Mouse (Mus musculus): ENCODE results near the gene Cpa5.

Gene Cpa5

GRCm38 (mm10) chr6:30610710-30611109 lies at the start of gene Cpa5:
Gene Cpa5, plus strand, starts transcription at chr6:30611010.
- DNase-seq (ENCODE audit: low spot score): no peak

- no peak for DNase-seq (ENCODE audit: low spot score)
Observed at GRCm38 (mm10) chr6:30562132-30562531, 48.7 kb upstream of the Cpa5 start.

- DNase-seq (ENCODE audit: low spot score): no peak
Observed at GRCm38 (mm10) chr6:30563575-30563974, 47.2 kb upstream of the Cpa5 start.

GRCm38 (mm10) chr6:30564051-30564450 lies 46.8 kb upstream of the Cpa5 start:
- no peak for DNase-seq (ENCODE audit: low spot score)

- DNase-seq (ENCODE audit: low spot score): no peak
Observed at GRCm38 (mm10) chr6:30568069-30568468, 42.7 kb upstream of the Cpa5 start, which contains the start of gene Cpa4. Gene Cpa4, plus strand, starts transcription at chr6:30568369.

- no peak for DNase-seq (ENCODE audit: low spot score)
Observed at GRCm38 (mm10) chr6:30569331-30569730, 41.5 kb upstream of the Cpa5 start.

GRCm38 (mm10) chr6:30570012-30570411 lies 40.8 kb upstream of the Cpa5 start:
- DNase-seq (ENCODE audit: low spot score): no peak

- DNase-seq (ENCODE audit: low spot score): no peak
Observed at GRCm38 (mm10) chr6:30572456-30573311, 38.1 kb upstream of the Cpa5 start.

- DNase-seq (ENCODE audit: low spot score): no peak
Observed at GRCm38 (mm10) chr6:30573380-30573779, 37.4 kb upstream of the Cpa5 start.

GRCm38 (mm10) chr6:30574945-30575344 lies 35.9 kb upstream of the Cpa5 start:
- DNase-seq (ENCODE audit: low spot score): no peak

GRCm38 (mm10) chr6:30576477-30577203 lies 34.2 kb upstream of the Cpa5 start:
- DNase-seq (ENCODE audit: low spot score): no peak

GRCm38 (mm10) chr6:30579961-30580840 lies 30.6 kb upstream of the Cpa5 start:
- DNase-seq (ENCODE audit: low spot score): no peak

GRCm38 (mm10) chr6:30580841-30581176 lies 30.0 kb upstream of the Cpa5 start:
- no peak for DNase-seq (ENCODE audit: low spot score)

- DNase-seq (ENCODE audit: low spot score): peak; percentile 58
Observed at GRCm38 (mm10) chr6:30586886-30587442, 23.8 kb upstream of the Cpa5 start.

- no peak for DNase-seq (ENCODE audit: low spot score)
Observed at GRCm38 (mm10) chr6:30589819-30590218, 21.0 kb upstream of the Cpa5 start.

GRCm38 (mm10) chr6:30591851-30592404 lies 18.9 kb upstream of the Cpa5 start:
- no peak for DNase-seq (ENCODE audit: low spot score)

GRCm38 (mm10) chr6:30592417-30592974 lies 18.3 kb upstream of the Cpa5 start:
- no peak for DNase-seq (ENCODE audit: low spot score)

- DNase-seq (ENCODE audit: low spot score): no peak
Observed at GRCm38 (mm10) chr6:30594364-30594763, 16.4 kb upstream of the Cpa5 start.

- no peak for DNase-seq (ENCODE audit: low spot score)
Observed at GRCm38 (mm10) chr6:30596230-30596898, 14.4 kb upstream of the Cpa5 start.

GRCm38 (mm10) chr6:30600033-30600432 lies 10.8 kb upstream of the Cpa5 start:
- DNase-seq (ENCODE audit: low spot score): peak; percentile 45

- no peak for DNase-seq (ENCODE audit: low spot score)
Observed at GRCm38 (mm10) chr6:30600995-30601394, 9.8 kb upstream of the Cpa5 start.

Data from adipocyte (in vitro differentiated cells).